Mouse (Mus musculus) brown adipose tissue, adult 24 weeks (tissue): Measurements from ENCODE around the gene Mis18bp1. TPM values are rescaled to one million over a fixed set of nuclear protein-coding genes. Genes with fewer than 3 reads are reported as not detected.
A peak's percentile ranks its signal among the peaks of the same experiment; 100 is the strongest.
"Not testable (repeated sequence)": the region's sequence is repeated elsewhere in the genome, so short reads cannot be mapped to it uniquely, and the experiment has no call there.

Experiments
- H3K27ac ChIP-seq: fragments of 200-500 bp; replicated peaks from 2 replicates; pipeline ENCODE4 v1.5.1; 2012; ENCODE audit warnings: low read depth, mild to moderate bottlenecking, low read length
- H3K4me1 ChIP-seq: fragments of 200-500 bp; 2 replicates; pipeline ENCODE4 v1.6.1; 2012; ENCODE audit warnings: low read length, mixed read lengths; ENCODE audit not compliant: control insufficient read depth, insufficient read depth, insufficient read length
- H3K4me3 ChIP-seq: fragments of 200-500 bp; 2 replicates; pipeline ENCODE4 v1.5.1; 2012; ENCODE audit warnings: low read depth, mild to moderate bottlenecking, low read length, moderate library complexity; ENCODE audit not compliant: insufficient read depth
- polyA plus RNA-seq: library from polyadenylated mRNA; stranded (reverse); fragments of >200 nt; gene quantifications from 2 replicates; pipeline ENCODE4 v1.2.4, GENCODE M21; 2012; ENCODE audit not compliant: missing spikeins, insufficient read depth, insufficient read length

Mis18bp1 gene
- polyA plus RNA-seq = not detected in 2 replicates

DNA sequence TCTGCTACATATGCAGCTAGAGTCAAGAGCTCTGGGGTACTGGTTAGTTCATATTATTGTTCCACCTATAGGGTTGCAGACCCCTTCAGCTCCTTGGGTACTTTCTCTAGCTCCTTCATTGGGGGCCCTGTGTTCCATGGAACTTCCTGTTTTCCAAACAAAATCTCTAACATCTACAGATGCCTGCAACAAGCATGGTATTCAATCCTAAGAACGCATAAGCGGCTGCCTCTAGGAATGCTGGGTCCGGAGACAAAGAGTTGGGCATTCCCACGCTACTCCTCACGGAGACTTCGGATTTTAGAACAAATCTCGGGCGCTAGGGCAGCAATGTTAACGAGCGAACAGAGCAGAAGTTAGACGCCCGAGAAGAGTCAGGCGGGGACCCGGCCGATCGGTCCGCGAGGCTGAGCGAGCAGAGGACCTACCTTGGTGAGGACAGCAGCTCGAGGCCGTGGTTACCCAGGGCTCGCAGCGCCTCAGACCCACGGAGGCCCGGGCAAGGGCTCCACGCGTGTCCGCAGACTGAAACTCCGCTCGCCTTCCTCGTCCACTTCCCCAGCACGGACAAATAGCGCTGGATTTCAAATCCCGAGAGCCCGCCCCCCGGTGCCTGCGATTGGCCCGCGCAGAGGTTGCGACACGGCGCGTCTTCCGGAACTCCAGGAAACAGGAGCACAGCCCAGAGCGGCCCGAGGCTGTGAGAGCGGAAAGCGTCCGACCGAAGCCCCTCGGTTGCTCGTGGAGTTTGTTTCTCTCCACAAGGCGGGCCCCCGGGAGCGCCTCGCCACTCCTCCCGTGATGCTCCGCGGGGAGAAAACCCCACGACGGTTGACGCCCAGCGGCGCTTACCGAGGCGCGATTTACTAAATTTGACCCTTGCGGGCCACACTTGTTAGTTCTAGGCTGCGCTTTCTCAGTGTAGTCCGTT lies at the start of gene Mis18bp1:
TSS of gene Mis18bp1 (minus strand) at position 584 of the 931 bp plus-strand sequence.
- peak within 1 kb of the TSS; percentile 88 for H3K4me3 ChIP-seq
- no peaks in the 10 kb centered on the region for H3K4me1 ChIP-seq
- H3K27ac ChIP-seq = peak within 1 kb of the TSS; percentile 93

DNA sequence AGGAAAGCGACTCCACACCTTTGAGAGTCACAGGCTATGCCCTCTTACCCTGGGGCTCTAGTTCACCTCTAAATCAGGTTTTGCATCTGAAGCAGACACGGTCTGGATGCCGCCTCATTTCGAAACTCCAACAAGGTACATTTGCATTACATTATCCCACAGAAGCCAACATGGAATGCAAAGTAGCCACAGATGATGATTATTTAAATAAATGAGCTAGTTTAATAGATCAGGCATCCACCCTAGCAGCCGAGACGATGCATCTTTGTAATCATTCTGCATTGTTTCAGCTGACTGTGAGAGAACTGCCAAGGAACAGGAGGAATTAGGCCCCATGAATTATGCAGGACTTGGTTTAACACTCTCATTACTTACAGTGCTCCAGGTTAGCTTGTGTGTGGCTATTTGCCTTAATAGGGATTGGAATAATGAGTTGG lies 44.0 kb upstream of the Mis18bp1 start:
- H3K27ac ChIP-seq = no peak overlapping the region
- no peak overlapping the region for H3K4me3 ChIP-seq
- H3K4me1 ChIP-seq = no peaks in the 10 kb centered on the region

DNA sequence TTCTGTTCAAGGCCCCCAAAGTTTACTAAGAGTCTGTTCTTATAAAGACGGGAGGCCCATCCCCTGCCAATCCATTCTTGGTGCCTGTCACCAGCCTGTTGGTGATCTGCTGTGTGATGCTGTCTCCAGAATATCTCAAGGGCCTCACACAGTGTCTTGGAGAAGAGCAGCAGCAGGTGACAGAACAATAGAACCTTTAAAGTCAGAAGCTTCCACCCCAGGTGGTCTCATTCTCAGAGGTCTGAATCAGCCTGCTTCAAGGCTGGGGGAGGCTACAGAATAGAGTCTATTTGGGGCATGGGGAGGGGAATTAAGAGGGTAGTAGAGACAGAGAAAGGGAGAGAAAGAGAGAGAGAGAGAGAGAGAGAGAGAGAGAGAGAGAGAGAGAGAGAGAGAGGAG lies 34.0 kb upstream of the Mis18bp1 start:
- H3K27ac ChIP-seq = no peak overlapping the region
- H3K4me3 ChIP-seq = no peak overlapping the region
- H3K4me1 ChIP-seq = no peaks in the 10 kb centered on the region

DNA sequence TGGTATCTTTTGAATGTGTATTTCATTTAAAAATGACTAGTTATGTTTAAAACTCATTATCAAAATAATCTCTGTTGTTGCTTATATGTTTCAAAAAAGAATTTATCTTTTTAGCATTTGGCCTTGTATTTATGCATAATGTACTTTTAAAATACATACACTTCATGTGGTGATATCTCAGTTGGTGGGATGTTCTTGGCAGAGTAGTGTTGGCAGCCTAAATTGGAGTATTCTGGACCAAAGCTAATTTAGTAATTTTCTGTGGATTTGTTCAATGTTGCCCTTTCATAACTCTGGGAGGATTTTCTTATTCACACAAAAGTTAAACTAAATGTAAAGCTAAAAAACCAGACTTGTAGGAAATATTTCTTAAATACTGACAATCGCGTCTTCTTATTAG lies 29.4 kb upstream of the Mis18bp1 start:
- H3K4me3 ChIP-seq = no peak overlapping the region
- H3K27ac ChIP-seq = no peak overlapping the region
- H3K4me1 ChIP-seq = no peaks in the 10 kb centered on the region

DNA sequence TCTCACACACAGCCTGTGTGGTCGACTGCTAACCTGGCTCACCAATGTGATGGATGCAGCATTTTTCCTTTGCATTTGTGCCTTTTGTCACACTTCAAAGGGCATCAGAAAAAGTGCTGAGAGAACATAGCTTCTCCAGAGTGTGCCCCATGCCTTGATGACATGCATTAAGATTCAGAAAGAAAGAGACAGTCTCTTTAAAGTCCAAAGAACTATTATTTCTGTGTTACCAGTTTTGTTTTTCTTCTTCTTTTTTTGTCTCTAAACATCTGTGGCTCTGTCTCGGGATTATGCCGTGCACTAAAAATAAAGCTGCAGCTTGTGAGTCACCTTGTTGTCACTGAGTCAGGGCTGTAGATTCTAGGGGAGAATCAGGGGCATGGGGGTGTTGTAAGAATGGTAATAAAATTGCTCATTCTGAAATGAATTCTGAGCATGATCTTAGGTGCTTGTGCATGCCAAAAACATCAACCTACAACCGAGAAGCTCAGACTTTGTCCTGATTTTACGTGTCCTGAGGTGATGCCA lies 21.7 kb upstream of the Mis18bp1 start:
- Histone ChIP-seq H3K27ac (no peak overlapping the region), H3K4me1 (no peaks in the 10 kb centered on the region), H3K4me3 (no peak overlapping the region)

DNA sequence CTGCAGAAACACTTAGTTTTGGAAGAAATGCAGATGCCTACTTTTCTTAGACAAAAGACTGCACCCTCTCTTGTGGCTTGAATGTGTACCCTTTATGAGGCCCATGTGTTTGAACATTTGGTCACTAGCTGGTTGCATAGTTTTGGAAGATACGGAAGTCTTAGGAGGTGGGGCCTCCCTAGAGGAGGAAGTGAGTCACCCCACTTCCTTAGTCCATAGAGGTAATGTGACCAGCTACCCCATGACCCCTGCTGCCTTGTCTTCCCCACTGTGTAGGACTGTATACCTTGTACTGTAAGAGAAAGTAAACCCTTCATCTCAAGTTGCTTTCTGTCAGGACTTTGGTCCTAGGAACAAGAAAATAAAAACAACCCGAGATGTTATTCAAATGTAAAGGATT lies 16.8 kb upstream of the Mis18bp1 start:
- no peaks in the 10 kb centered on the region for H3K4me1 ChIP-seq
- no peak overlapping the region for H3K4me3 ChIP-seq
- H3K27ac ChIP-seq = no peak overlapping the region

DNA sequence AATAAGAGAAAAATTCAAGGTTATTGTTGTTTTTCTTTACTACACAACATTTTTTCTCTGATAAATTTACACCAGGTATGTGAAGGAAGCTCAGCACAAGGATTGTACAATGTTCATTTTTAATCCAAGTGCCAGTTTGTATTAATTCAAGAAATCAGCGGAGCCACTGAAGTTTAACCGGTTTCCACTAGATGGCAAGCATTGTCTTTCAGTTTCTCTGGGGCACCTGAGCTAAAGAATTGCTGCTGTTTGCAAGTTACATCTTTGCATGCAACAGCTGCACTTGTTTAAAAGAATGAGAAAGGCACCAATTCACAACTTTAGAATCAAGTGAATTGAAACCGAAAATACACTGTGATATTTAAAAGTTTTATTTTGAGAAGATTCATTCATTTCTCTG lies 15.0 kb upstream of the Mis18bp1 start:
- Histone ChIP-seq H3K4me1 (no peaks in the 10 kb centered on the region), H3K27ac (no peak overlapping the region), H3K4me3 (no peak overlapping the region)

DNA sequence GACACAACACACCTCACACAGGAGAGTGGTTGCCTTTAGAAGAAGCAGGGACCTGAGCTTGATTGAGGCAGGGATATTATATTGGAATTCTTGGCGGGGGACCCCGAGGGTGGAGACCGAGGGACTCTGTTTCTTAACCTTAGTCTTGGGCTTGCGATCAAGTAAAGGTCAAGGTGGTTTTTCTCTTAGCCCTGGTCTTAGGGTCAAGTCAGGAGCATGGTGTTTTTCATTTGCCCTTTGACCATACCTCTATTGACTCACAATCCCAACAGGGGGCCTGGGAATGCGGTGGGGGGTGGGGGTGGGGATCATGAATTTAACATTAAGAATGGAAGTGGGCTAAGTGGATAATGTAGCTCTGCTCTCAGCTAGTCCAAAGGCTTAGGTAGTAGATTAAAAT lies 1.3 kb upstream of the Mis18bp1 start:
- no peak overlapping the region for H3K4me3 ChIP-seq
- H3K27ac ChIP-seq = no peak overlapping the region
- no peaks in the 10 kb centered on the region for H3K4me1 ChIP-seq

DNA sequence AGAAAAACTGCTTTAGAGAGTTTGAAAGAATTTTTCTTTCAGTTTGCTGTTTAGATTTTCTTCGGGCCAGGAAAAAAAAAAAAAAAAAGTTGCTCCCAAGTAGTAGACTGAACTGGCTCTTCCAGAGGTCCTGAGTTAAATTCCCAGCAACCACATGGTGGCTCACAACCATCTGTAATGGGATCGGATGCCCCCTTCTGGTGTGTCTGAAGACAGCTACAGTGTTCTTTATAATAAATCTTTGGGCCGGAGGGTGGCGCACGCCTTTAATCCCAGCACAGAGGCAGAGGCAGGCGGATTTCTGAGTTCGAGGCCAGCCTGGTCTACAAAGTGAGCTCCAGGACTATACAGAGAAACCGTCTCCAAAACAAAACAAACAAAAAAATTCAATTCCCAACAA lies 555 bp upstream of the Mis18bp1 start:
- Histone ChIP-seq H3K4me3 (peak overlapping the region; percentile 88), H3K27ac (peak overlapping the region; percentile 46; the same call in 1 of the 2 replicates)
- H3K4me1 ChIP-seq = not testable (repeated sequence)

DNA sequence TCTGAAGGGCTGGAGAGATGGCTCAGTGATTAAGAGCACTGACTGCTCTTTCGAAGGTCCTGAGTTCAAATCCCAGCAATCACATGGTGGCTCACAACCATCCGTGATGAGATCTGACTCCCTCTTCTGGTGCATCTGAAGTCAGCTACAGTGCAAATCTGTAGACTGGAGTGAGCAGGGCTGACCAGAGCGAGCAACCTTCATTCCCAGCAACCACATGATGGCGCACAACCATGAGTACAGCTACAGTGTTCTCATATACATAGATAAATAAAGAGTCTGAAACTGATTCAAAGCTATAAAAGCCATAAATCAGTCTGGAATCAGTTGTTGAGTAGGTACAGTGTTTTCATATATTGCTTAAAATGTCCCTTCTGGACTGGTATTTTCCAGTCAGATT lies 36.3 kb downstream of the Mis18bp1 start:
- not testable (repeated sequence) for H3K4me1 ChIP-seq, H3K27ac ChIP-seq, H3K4me3 ChIP-seq

DNA sequence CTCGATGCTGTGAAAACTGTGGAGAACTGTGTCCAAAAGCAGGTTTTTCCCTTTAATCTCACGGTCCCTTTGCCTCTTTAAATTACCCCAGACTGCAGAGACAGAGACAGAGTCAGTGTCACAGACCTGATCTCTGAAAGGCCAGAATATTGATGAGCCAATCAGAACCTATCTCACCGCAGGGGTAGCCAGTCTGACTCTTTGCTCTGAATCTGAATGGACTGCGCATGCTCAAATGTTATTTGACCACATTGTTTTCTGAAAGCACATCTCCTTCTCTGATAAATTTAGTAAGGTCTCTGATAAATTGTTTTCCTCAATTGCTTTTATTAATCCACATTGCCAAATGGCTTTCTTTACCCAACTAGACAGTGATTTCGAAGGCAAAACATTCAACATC lies 53.0 kb downstream of the Mis18bp1 start:
- no peak overlapping the region for H3K27ac ChIP-seq
- H3K4me1 ChIP-seq = no peaks in the 10 kb centered on the region
- H3K4me3 ChIP-seq = no peak overlapping the region

DNA sequence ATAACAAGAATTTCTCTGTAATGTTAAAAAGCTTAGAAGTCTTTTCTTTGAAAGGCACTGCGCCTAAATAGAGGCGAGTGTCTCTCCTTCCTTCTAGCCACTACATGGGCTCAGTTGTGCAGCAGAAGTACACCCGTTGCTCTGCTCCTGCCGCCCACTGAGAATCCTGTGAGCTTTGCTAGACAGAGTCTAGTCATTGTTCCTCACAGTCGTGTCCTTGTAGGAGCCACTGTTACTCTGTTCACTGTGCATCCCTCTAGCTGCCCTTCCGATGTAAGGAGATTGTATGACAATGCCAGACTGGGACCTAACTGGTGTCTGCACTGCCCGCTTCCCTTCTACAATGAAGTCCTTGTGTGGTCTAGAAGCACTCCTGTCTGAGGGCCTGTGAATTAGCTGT lies 53.4 kb downstream of the Mis18bp1 start:
- no peak overlapping the region for H3K4me3 ChIP-seq
- H3K27ac ChIP-seq = no peak overlapping the region
- no peaks in the 10 kb centered on the region for H3K4me1 ChIP-seq

DNA sequence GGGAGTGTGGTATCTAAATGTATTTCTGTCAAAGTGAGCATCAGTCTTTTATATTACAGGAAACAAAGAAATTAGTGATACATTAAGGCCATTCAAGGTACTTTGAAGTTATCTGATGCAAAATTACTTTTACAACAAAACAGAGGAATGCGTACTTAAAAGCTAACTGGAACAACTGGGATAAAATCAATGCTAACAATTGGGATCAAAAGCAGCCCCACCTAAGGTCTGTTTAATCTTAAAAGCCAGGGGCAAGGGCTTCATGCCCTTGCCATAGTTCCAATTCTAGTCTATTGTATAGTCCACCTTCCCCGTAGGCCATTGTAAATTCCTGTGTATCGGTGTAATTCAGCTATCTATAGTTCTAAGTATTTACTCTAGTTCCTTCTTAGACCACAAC lies 57.4 kb downstream of the Mis18bp1 start:
- not testable (repeated sequence) for H3K27ac ChIP-seq, H3K4me1 ChIP-seq, H3K4me3 ChIP-seq

DNA sequence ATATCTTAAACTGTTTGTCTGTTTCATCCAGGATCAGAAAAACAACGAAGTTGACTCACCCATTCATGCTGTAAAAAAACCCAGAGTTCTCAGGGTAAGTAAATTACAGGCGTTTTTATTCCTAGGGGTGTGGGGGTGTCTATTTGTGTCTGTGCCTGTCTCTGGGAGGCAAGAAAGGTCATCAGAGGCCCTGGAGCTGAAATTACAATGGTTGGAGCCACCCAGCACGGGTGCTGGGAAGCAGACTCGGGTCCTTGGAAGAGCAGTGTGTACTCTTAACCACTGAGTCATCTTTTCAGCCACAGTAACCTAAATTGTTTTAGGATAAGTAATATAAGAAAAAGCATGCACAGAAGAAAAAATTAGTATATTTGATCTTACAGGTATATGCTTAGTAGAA lies 58.5 kb downstream of the Mis18bp1 start:
- Histone ChIP-seq H3K27ac (no peak overlapping the region), H3K4me3 (no peak overlapping the region), H3K4me1 (no peaks in the 10 kb centered on the region)

DNA sequence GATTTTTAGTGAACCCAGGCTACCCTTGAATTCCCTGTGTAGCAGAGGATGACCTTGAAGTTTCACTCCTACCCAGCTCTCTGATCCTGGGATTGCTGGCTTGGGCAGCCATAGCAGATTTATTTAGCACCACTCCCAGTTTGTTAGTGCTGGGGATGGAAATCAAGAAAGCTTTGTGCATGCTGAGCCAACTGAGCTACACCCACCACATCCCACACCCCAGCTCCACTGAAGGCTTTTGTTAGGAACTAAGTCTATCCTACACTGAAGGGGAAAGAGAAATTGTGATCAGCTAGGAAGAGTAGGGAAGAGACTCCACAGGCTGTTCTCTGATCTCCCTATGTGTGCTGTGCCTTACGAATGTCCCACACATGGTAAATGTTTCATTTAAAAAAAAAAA lies 59.6 kb downstream of the Mis18bp1 start:
- Histone ChIP-seq H3K4me3 (no peak overlapping the region), H3K4me1 (no peaks in the 10 kb centered on the region), H3K27ac (no peak overlapping the region)

DNA sequence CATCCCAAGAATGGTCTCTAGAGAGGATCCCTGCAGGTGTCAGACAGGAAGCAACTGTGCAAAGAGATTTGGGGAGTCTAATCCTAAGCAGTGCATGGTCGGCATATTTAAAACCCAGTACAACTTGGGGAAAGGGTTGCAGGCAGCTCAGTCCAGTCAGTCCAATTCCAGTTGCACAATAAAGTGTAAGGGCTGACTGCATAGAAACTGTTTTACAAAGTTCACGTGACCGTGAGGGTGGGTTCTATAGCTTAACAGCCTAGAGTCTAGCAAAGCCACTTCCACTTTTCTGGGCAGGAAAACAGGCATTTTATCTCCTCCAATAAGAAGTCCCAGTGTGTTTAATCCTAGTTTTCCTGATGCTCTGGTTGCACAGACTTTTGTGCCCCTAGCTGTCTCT lies 60.9 kb downstream of the Mis18bp1 start:
- H3K27ac ChIP-seq = no peak overlapping the region
- H3K4me3 ChIP-seq = no peak overlapping the region
- H3K4me1 ChIP-seq = no peaks in the 10 kb centered on the region
